Mouse (Mus musculus) CD4-positive naive resting alpha-beta T cell, adult 57 days (primary cell): ENCODE data around the gene Csnk2a2. TPM values are rescaled to one million over a fixed set of nuclear protein-coding genes. Genes with fewer than 3 reads are reported as not detected.

Source experiments
- total RNA-seq: library from RNA; stranded (reverse); gene quantifications from one replicate; pipeline ENCODE4 v1.2.4, GENCODE M21; 2023

Gene Csnk2a2
- 67.1 TPM for total RNA-seq

DNA sequence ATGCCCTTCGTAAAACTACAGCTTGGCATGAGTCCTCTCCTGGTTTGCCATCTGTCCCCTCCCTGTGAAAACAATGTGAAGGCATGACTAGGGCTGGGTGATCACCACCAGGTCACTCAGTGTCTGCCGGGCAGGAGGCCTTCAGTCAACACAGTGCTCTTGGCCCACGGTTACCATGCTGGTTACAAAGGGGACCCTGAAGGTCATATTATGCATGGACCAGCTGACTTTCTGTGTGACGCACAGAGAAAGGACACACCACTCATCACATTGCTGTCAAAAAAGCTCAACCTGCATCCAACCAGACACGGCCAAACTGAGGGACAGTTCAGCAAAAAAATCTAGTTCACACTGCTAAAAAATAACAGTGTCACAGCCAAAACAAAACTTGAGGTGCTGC, at the start of gene Csnk2a2:
Csnk2a2 (minus strand) TSS at position 34 of the 400 bp plus-strand sequence.

DNA sequence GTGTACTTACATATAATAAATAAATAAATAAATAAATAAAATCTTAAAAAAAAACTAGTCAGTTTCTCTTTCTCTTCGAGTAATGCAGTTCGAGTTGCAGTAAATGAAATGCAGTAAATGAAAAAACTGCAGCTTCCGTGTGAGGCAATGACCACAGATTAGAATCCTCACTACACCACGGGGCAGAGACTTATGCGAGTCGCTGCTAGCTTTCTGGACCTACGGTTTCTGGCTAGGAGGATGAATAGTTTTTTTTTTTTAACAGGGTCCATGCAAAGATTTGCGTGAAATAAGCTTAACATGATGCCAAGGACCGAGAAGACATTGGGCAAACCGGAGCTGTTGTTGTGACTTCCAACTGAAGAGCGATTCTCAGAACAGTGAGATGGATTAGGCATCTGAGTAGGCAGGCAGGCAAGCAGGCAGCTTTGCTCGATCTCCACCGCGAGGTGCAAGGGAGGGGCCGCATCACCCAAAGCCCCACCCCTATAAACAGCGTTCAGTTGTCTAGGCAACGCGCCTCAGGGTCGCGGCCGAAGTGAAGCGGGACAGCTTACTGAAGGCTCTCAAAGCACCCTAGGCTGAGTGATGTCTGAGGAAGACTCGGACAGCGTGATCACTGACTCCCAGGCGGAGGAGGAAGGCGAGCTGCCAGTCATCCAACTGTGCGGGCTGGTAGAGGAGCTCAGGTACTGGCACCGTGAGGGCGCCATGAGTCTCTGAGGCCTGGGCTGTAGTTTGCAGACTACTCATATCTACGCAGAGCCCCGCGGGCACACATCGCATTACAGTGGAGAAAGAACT, 43.9 kb upstream of the Csnk2a2 start, which contains the start of gene Ccdc113:
Ccdc113 (plus strand) TSS at position 502 of the 804 bp plus-strand sequence.

DNA sequence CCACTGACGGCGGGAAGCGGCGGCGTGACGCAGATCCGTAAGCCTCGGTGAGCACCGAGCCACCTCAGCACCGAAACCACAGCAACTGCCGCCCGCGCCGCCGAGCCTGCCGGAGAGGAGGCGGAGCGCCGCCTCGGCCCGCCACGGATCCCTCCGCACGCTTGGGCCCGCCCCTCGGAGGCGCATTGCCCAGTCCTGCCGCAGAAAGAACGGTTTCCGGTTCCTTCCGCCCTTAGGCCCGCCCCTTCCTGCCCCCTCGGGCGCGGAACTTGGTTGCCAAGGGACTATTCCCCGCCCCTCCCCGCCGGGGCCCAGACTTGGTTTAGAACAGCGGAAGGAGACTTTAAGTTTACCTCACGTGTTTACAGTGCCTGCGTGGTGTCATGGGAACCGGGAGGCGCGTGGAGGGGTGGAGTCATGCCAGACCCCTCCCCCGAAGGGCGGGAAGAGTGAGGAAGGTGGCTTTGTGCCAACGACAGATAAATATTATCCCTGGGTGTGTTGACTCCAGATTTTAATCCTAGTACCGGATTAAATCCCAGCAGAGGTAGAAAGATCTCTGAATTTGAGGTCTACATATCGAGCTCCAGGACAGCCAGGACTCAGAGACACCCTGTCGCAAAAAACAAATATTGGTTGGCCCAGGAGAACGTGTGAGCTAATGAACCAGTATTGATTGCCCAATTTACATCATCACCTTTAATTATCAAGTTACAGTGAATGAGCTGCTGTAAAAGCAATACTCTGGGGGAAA, 55.0 kb downstream of the Csnk2a2 start, which contains the start of gene Cfap20:
Cfap20 (minus strand) TSS at position 184 of the 754 bp plus-strand sequence.

Other genes starting within 250 kb of the Csnk2a2 start
- gene Cngb1, start 183.5 kb downstream of the Csnk2a2 start, total RNA-seq = not detected
- gene Tepp, start 179.5 kb downstream of the Csnk2a2 start, total RNA-seq = not detected
- 18.7 TPM for gene Zfp319, start 158.1 kb downstream of the Csnk2a2 start, total RNA-seq
- 25.6 TPM for gene Usb1, start 157.8 kb downstream of the Csnk2a2 start, total RNA-seq
- gene Mmp15, start 137.8 kb downstream of the Csnk2a2 start, total RNA-seq = 3.3 TPM
- 66.6 TPM for gene Cfap20, start 55.2 kb downstream of the Csnk2a2 start, total RNA-seq
- gene Ccdc113, start 44.0 kb upstream of the Csnk2a2 start, total RNA-seq = not detected
- not detected for gene Prss54, start 86.3 kb upstream of the Csnk2a2 start, total RNA-seq
- 4.1 TPM for gene Gins3, start 143.4 kb upstream of the Csnk2a2 start, total RNA-seq
- 0.98 TPM for gene Ndrg4, start 186.9 kb upstream of the Csnk2a2 start, total RNA-seq
- gene Setd6, start 225.8 kb upstream of the Csnk2a2 start, total RNA-seq = 50.0 TPM